Mouse (Mus musculus): ENCODE measurements around the gene Psma4.

DNA sequence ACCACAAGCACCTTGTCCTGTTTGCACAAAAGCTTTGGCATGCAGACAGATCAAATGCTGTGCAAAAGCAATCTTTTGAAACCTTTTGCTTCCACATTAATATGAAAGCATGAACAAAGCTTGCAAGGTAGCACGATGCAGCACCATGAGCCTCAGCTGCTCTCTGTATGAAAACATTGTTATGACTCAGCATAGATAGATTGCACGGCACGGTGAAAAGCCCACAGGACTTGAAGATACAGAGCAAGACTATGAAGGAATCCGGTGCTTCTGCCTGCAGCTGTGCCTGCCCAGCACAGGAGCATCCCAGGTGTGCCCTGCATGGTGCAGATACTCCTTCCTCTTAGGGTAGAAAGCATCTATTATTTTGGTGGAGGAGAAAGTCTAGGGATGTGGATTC, 53.0 kb downstream of the Psma4 start:
- TF ChIP-seq CTCF (conservative IDR thresholded peaks at IDR 0.05; ENCODE audit: insufficient read depth, insufficient read length, low read depth, low read length) = no peak
- no peak for TF ChIP-seq POLR2A (IDR thresholded peaks at IDR 0.05; ENCODE audit: low read depth, low read length)
